Mouse (Mus musculus) gastrocnemius, adult 18-20 months (tissue): Measurements from ENCODE around the gene Dner. TPM values are rescaled to one million over a fixed set of nuclear protein-coding genes. Genes with fewer than 3 reads are reported as not detected.
"Not testable (repeated sequence)": the region's sequence is repeated elsewhere in the genome, so short reads cannot be mapped to it uniquely, and the experiment has no call there.

Source experiments
- DNase-seq: peaks from one replicate; pipeline ENCODE4 v3.0.0; 2021; ENCODE audit warnings: low spot score
- total RNA-seq, 2 experiments: library from RNA; stranded (reverse); gene quantifications; 2 replicates each; pipeline ENCODE4 v1.2.3; 2021

The Dner gene
- total RNA-seq, 2 experiments from 2014 or later: 0.07 TPM; not detected in 1

GRCm38 (mm10) chr1:84399671-84400070, 296.4 kb downstream of the Dner start:
- DNase-seq: no peak

DNA sequence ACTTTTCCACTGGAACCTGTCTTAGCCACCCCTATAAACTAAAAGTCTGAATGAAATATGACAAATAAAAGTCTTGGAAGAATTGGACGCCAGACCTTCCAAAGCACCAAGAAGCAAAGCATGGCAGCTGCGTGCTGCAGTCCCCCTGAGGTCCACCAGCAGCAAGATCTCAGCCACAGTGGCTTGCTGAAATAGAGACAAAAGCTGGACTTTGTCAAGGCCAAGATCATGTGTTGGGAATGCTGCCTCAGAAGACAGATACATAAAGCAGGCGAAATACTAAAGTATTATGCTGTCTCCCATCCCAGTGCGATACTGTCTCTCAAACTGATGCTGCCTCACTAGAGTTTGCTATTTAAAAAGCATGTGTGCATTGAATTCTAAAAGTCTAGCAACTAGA, 296.9 kb downstream of the Dner start:
- DNase-seq: no peak

DNA sequence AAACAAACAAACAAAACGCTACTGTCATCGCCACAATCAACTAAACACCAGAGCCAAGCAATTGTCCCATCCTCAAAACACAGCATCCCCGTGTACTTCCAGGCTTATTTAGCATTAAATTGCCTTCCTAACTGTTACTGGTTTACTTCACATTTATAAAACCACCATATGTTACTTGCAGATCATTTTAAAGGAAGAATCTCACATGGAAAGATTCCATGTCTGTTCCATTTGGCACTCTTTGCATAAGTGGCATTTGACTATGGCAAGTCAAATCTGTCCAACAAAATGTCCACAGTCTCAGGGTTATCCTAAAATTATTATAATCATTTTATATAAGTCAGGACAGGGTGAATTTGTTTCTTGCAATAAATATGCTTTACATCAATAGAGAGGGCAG, 299.2 kb downstream of the Dner start:
- no peak for DNase-seq

DNA sequence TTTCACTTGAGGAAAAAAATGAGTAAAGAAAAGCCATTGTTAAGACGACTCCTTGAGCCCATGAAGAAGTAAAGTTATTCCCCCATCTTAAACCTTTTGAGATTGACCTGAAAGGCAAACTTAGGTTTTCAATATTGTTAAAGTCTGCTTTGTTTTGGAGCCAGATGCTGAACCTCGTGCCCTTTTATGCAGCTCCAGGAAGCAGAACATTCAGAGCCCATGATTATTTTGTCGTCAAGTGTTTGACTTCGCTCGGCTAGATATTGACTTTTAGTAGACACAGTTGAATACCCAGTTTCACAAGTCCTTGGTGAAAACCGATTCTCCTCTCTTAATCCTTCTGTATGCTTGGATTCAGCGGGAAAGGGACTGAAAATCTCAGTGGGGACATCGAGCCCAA, 300.1 kb downstream of the Dner start:
- no peak for DNase-seq

DNA sequence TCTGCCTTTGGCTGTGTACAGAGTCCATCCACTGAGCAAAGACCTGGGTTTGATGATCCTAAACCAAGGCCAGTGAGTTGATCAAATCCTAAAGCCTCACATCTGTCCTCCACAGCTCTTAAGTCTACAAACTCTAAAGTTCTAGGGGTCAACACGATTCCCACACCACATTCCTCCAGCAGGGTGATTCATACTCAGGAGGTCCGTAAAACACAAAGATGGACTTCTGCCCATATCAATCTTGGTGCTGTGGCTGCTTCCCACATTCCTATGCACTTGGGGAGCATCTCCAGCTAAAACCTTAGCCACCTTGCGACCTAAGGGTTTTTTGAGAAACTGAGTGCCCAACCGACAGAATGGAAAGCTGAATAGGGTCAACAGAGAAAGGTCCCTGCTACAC, 305.1 kb downstream of the Dner start:
- no peak for DNase-seq

- no peak for DNase-seq
Measured at GRCm38 (mm10) chr1:84387616-84388015, 308.4 kb downstream of the Dner start.

DNA sequence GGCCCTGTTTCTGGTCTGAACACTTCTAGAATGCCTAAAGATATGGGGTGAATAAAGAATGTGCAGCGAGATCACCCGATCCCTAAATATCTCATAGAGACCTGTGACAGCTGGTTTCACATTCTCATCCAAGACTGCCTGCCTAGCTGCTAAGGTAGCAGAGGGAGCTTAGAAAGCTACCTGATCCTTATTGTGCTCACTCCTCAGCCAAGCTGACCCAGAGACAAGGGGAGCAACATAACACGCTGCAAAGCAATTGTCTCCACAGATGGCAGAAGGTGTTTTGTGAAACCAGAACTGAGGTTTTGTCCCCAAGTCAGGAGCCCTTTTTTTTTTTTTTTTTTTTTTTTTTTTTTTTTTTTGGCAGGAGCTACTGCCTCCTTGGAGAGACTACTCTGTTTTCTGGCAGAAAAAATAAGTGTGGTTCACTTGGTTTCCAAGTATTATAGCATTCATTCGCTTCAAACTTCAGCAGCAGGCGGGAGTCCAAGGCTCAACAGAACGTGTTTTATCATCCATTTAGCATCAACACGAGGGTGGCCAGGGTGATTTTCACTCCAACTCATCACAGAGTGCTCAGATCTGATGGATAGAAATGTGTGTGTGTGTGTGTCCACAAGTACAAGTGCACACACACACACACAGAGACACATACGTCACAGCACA, 309.4 kb downstream of the Dner start:
- no peak for DNase-seq

DNA sequence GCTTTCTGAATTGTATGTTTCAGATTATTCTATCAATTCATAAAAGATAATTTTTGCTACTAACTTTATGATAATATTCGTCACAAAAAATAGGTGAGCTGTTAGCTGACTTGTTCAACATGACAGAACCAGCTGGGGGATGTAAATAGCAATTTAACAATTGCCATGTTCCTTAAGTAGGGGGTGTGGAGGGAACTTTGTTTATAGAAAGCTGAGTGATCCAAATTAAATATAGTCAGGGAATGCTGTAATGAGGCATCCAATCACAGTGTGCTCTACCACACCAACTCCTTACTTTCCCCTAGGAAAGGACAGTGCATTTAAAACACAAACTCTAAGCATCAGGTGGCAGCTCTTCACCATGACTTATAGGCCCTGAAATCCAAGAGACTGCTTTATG, 313.3 kb downstream of the Dner start:
- DNase-seq: no peak

DNA sequence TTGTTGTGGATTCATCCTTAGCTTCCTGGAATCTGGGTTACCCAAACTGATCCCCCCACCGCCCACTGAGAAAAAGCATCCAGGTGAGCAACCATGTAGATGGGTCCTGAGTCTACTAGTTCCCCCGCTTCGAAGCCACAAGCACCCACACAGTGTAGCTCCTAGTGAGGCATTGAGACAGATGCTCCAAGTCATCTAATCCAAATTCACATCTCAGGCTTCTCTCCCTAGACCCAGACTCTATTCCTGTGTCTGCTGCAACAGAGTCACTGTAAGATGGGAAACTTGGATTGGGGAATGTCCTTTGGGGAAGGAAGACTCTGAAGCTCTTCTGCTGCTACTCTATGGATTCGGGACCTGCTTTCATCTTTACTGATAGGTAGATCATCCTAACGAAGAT, 314.0 kb downstream of the Dner start:
- no peak for DNase-seq

GRCm38 (mm10) chr1:84380895-84381294, 315.1 kb downstream of the Dner start:
- DNase-seq: no peak

- DNase-seq: no peak
Measured at GRCm38 (mm10) chr1:84367733-84368132, 328.3 kb downstream of the Dner start.

DNA sequence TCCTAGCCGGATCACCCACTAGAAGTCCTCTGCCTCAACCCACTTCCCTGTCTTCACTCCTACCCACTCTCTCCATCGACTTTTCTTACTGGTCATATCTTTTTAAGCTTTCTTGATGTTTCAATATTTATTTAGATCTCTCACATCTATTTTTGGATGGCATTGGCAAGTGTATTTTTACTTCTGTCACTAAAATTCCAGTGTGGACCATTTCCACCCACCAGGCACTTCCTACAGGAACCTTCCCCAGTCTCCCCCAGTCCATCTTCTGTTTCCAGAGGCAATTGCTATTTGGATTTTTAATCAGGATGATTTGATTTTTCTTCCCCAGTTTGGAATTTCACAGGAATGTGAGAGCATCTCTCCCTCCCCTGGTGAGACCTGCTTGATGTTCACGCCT, 329.5 kb downstream of the Dner start:
- no peak for DNase-seq

DNA sequence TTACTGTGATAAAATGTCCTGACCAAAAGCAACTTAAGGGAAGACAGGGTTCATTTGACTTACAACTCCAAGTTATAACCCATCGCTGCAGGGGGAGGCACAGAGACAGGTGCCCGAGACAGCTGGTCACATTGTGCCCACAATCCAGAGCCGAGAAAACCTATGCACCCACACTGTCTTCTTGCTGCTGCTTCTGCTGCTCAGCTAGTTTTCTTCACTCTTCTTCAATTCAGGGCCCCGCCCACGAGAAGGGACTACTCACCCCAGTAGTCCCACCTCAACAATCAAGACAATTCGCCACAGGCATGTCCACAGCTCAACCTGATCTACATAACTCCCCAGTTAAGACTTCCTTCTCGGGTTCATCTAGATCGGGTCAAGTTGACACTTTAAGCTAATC, 332.1 kb downstream of the Dner start, which contains the start of gene Pid1:
TSS of gene Pid1 (minus strand) at position 214 of the 400 bp plus-strand sequence.
- DNase-seq: no peak

- DNase-seq: no peak
Measured at GRCm38 (mm10) chr1:84362709-84363617, 333.1 kb downstream of the Dner start.

DNA sequence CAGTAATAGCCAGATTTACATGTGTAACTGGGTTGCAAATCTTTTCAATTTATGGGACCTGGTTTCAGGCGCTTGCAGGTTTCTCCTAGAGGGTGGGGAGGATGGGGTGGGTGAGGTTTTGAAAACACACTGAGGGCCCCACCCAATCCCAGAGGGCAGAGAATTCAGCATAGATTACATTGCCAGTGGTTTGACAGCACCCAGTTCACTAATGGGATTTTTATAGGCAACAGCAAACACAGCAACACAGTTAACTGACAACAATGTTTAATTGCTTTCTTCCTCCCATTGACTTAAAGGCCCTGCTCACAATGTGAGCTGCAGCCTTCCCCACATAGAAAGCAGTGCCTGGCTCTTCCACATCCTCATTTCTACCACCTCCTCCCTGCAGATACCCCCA, 333.8 kb downstream of the Dner start:
- no peak for DNase-seq

GRCm38 (mm10) chr1:84361389-84361788, 334.6 kb downstream of the Dner start:
- no peak for DNase-seq

DNA sequence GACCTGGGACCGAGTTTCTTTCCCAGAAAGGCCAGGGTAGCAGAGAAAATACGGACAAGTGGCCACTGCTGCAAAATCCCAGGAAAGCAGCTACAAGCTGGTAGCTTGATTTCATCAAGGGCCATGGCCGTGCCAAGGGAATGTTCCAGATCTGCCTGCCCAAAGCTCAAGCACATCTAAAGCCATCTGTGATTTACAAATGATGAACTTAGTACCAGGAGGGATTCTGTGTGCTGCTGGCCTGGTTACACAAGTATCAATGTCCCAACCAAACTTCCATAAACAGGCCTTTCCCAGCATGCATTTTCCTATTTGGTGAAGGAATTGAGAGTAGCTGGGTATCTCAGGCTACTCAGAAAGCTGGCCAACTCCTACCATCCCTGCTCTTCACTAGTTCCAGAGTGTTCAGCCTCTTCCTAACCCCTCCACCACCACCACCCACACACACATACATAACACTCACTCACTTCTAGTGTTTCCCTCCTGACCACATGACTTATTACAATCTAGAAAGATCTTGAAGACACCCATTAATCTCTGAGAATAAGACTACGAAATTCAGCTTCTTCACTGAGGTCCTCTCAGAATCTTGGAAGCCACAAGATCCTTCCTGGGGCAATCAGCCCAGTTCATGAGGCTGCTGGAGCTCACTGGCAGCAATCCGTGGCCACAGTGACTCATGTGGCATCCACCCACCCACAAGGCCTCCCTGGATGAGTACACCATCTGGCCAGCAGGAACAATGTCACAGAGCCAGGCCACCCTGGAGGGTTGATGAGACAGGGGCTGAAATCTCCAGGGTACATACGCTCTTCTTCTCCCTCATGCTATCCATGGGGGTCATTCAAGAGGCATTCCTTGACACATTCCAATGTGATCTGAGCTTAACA, 336.2 kb downstream of the Dner start:
- peak; percentile 69 for DNase-seq

- DNase-seq: no peak
Measured at GRCm38 (mm10) chr1:84357216-84357615, 338.8 kb downstream of the Dner start.

DNA sequence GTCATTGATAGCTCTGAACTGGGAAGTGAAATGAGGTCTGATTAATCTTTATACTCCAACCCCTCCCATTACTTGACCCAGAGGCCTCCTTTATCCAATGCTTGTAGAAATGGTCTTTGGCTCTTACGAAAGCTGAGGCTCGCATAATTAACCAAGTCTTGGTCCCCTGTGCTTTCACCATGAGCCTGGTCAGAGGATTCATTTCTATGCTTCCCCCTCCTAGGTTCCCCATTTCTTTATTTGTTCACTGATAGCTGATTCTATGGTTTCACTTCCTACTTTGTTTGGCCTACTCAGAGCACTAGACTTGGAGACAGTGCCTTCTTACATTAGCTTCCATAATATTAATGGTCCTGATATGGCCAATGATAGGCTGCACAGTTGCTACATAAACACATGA, 345.8 kb downstream of the Dner start:
- DNase-seq: no peak

DNA sequence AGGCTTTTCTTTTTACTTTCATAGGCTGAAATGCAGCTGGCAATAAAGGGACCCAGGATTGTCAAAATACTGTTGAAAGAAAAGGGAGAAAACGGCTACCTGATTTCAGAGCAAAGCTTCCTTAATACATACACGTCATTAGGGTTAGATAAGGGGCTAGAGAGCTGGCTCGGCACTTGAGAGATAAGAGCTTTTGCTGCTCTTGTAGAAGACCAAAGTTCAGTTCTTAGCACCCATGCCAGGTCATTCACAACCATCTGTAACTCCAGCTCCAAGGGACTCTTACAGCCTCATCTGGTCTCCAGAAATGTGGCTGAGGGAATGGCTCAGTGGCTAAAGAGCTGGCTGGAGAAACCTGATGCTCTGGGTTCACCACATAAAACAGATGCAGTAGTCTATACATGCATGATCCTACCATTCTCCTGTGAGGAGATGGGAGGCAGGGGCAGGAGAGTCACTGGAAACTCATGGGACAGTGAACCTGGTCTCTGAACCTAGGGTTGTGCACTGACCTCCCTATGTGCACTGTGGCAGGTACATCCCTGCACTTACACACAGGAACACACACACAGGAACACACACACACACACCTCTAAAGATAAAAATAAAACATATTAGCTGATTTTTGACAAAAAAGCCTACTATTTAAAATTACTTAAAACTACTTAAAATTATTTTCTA, 348.1 kb downstream of the Dner start:
- no peak for DNase-seq

GRCm38 (mm10) chr1:84332797-84333196, 363.2 kb downstream of the Dner start:
- not testable (repeated sequence) for DNase-seq
